Mouse (Mus musculus) liver, adult 2 months (tissue): Measurements from ENCODE around the gene Cdk5rap3.

ENCODE experiments used
- CTCF ChIP-seq: fragments of 200-500 bp; IDR thresholded peaks from 2 replicates; pipeline ENCODE4 v1.5.1; 2011; ENCODE audit warnings: low read depth, low read length, control low read depth
- POLR2A ChIP-seq: fragments of 200-500 bp; IDR thresholded peaks from 2 replicates; pipeline ENCODE4 v1.6.1; 2011; ENCODE audit warnings: low read length, control low read depth; ENCODE audit not compliant: insufficient read depth; ENCODE audit errors: extremely low read depth

GRCm38 (mm10) chr11:96885901-96886340 is 30.4 kb downstream of the Cdk5rap3 start:
- TF ChIP-seq CTCF (no peak), POLR2A (no peak)
